Mouse (Mus musculus): ENCODE results near the gene Vwa7.

DNA sequence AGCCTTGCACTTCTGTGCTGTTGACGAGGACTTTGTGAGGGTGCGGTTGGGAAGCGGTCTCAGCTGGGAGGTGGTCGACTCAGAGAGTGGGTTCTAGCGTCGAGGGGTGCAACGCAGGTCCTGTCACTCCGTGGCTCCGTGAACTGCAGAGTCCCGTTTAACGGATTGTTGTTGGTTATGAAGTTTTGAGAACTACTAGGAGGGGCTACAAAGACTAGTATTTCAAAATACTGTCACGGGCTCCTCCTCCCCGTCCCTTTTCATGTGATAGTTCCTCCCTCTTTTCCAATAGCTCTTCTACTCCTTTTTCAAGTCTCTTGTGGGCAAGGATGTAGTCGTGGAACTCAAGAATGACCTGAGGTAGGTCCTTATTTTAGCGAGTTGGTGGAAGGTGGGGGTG is 34.1 kb upstream of the Vwa7 start:
- no peak for TF ChIP-seq POLR2A (IDR thresholded peaks at IDR 0.05; ENCODE audit: low read depth, low read length)
- TF ChIP-seq CTCF (IDR thresholded peaks at IDR 0.05; ENCODE audit: borderline replicate concordance, insufficient read depth, low read length), result no peak
